Mouse (Mus musculus) heart, embryonic 13.5 days (tissue): ENCODE data around the gene Rln3. TPM values are rescaled to one million over a fixed set of nuclear protein-coding genes. Genes with fewer than 3 reads are reported as not detected.
A peak's percentile ranks its signal among the peaks of the same experiment; 100 is the strongest.

Experiments
- ATAC-seq: fragments of 200-750 bp; cut with Nextera tagmentation; 2 replicates; pipeline ENCODE4 v1.8.0; 2017; ENCODE audit warnings: moderate TSS enrichment; ENCODE audit not compliant: insufficient number of reproducible peaks, low FRiP score, low TSS enrichment; ENCODE audit errors: extremely low read depth
- H3K27ac ChIP-seq: fragments of 300-500 bp; sonication (generic); replicated peaks from 2 replicates; pipeline ENCODE4 v1.5.1; 2015; ENCODE audit warnings: moderate library complexity, mild to moderate bottlenecking, inconsistent platforms
- H3K27me3 ChIP-seq: fragments of 300-500 bp; sonication (generic); replicated peaks from 2 replicates; pipeline ENCODE4 v1.6.1; 2015; ENCODE audit warnings: mild to moderate bottlenecking, inconsistent platforms
- H3K36me3 ChIP-seq: fragments of 300-500 bp; sonication (generic); 2 replicates; pipeline ENCODE4 v1.6.1; 2015; ENCODE audit warnings: mild to moderate bottlenecking, inconsistent platforms
- H3K4me1 ChIP-seq: fragments of 300-500 bp; sonication (generic); 2 replicates; pipeline ENCODE4 v1.6.1; 2015; ENCODE audit warnings: inconsistent platforms
- H3K4me2 ChIP-seq: fragments of 300-500 bp; sonication (generic); 2 replicates; pipeline ENCODE4 v1.6.1; 2015; ENCODE audit warnings: inconsistent platforms, mild to moderate bottlenecking, moderate library complexity
- H3K4me3 ChIP-seq: fragments of 300-500 bp; sonication (generic); 2 replicates; pipeline ENCODE4 v1.5.1; 2015; ENCODE audit warnings: moderate library complexity, mild to moderate bottlenecking, inconsistent platforms
- H3K9ac ChIP-seq: fragments of 300-500 bp; sonication (generic); 2 replicates; pipeline ENCODE4 v1.6.1; 2015; ENCODE audit warnings: inconsistent platforms, mild to moderate bottlenecking, moderate library complexity
- H3K9me3 ChIP-seq: fragments of 300-500 bp; sonication (generic); 2 replicates; pipeline ENCODE4 v1.6.1; 2016; ENCODE audit warnings: inconsistent platforms
- WGBS: fragments of 180-500 bp; shearing (Covaris S2); methylation state at CpG from one replicate; pipeline ENCODE4 v1.1.7; 2015; ENCODE audit warnings: mixed read lengths; 5-methylcytosine and 5-hydroxymethylcytosine counted together
- polyA plus RNA-seq: library from polyadenylated mRNA; unstranded; fragments of >200 nt; fragmentation: Nextera tagmentation; extraction: Ambion mirVana; gene quantifications from 2 replicates; pipeline ENCODE4 v1.2.1, GENCODE M21; 2015

Gene Rln3
- polyA plus RNA-seq, 1 experiment from 2014 or later = not detected

DNA sequence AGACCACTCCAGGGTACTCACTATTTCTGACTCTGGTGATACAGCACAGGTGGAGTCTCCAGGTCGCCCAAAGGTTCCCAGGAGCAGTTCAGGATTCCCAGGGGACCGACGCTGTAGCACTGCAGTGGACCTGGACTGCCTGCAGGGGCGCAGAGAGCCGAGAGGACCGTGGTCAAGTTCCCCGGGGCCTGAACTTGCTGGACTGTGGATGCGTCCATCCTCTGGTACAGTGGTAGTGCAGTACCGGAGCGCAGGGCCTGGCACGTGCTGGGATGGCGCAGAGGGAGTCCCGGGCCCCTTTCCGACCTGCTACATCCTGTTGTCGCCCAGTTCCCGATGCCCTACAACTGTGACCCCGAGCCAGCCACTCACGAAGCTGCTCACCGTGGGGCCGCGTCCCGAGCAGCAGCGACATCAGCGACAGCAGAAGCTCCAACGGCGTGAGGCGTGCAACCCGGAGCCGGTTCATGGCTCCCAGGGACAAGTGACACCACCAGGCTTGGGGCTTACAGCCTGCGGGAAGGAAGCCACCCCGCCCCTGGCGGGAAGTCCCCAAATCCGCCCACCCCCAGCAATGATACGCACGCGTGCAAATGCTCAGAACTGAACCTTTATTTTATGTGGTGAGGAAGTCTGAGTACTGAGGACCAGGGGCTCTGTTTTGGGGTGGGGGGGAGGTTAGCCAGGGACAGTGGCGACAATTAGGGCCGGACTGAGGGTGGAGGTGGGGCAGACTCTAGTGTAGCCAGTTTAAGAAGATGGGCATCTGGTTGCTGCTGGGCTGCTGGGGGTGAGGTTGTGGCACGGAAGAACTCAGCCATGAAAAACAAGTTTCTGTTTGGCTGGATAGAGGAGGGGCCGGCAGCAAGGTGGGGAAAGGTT lies 2.5 kb downstream of the Rln3 start, which contains the start of gene Il27ra:
Gene Il27ra, minus strand, starts transcription at position 524 of the 882 bp plus-strand sequence.
- WGBS = 4% methylated on average over 40 of the region's 40 CpGs
- Histone ChIP-seq H3K4me2 (peak within 1 kb of the TSS; percentile 78), H3K27me3 (peaks cover 58% of the 10 kb centered on the region), H3K9ac (peak within 1 kb of the TSS; percentile 77), H3K4me3 (peak within 1 kb of the TSS; percentile 53), H3K36me3 (no peaks in the 10 kb centered on the region), H3K9me3 (peaks cover 4% of the 10 kb centered on the region; the same call in 1 of the 2 replicates), H3K27ac (no peak within 1 kb of the TSS), H3K4me1 (peaks cover 20% of the 10 kb centered on the region; the same call in 1 of the 2 replicates)
- peak; percentile 39; the same call in 1 of the 2 replicates for ATAC-seq

DNA sequence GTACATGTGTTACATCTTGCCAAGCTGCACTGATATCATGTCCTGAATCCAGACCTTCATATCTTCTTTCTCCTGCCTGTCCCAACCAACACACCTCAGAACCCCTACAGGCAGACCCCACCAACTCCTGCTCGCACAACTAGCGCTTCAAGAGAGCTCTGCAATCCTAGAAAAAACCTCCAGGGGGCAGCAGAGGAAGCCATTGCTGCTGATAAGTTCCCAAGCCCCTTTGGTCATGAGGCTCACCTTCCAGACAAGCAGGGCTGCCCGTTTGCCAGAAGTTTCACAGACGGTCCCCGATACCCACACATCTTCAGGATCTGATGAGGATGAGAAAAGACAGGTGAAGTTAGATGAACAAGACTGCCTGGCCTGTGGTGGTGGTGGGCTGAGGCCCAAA lies 5.8 kb downstream of the Rln3 start:
- no peak overlapping the region for H3K4me3 ChIP-seq
- H3K27ac ChIP-seq = no peak overlapping the region
- H3K9ac ChIP-seq = no peak overlapping the region
- 7% methylated on average over 5 of the region's 5 CpGs for WGBS
- peaks cover 57% of the 10 kb centered on the region for H3K27me3 ChIP-seq
- H3K4me2 ChIP-seq = no peak overlapping the region
- H3K4me1 ChIP-seq = peaks cover 15% of the 10 kb centered on the region; the same call in 1 of the 2 replicates
- H3K36me3 ChIP-seq = no peaks in the 10 kb centered on the region
- no peaks in the 10 kb centered on the region for H3K9me3 ChIP-seq
- no peak for ATAC-seq

DNA sequence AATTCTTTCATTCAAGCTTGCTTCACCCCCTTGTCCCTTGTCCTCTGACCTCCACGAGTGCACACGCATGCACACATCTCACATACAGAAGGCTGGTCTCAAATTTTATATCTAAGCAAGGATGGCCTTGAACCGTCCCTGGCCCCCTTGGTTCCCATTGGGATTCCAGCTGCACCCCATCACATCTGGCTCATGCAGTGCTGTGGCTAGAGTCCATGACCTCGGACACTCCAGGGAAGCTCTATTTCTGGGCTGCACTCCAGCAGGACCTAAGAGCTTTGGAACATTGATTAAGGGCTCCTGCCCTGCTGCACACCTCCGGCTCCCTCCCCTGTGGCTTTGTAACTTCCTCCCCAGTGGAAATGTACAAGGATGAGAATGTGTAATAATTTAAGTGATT lies 6.8 kb downstream of the Rln3 start:
- Histone ChIP-seq H3K9me3 (no peaks in the 10 kb centered on the region), H3K36me3 (no peaks in the 10 kb centered on the region), H3K9ac (no peak overlapping the region), H3K27ac (no peak overlapping the region), H3K4me1 (peaks cover 15% of the 10 kb centered on the region; the same call in 1 of the 2 replicates), H3K27me3 (peaks cover 47% of the 10 kb centered on the region), H3K4me2 (no peak overlapping the region), H3K4me3 (no peak overlapping the region)
- 58% methylated on average over 5 of the region's 5 CpGs for WGBS
- ATAC-seq = no peak

DNA sequence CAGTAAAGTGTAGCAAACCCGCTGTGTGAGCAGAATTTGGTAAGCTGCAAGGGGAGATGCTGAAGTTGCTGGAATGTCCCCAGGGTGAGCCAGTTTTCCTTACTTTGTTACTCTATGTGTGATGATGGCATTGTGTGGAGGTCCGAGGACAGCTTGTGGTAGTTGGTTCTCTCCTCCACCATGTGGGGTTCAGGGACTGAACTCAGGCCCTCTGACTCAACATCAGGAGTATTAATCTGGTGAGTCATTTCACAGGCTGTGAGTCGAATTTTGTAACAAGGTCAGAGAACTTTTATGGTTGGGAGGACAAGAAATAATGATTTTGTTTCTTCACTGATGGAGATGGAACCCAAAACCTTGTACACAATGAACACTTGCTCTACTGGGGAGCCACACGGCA lies 12.0 kb downstream of the Rln3 start:
- Histone ChIP-seq H3K27me3 (peaks cover 33% of the 10 kb centered on the region), H3K36me3 (peaks cover 15% of the 10 kb centered on the region), H3K9me3 (no peaks in the 10 kb centered on the region), H3K27ac (no peak overlapping the region), H3K4me2 (no peak overlapping the region), H3K9ac (no peak overlapping the region), H3K4me1 (no peaks in the 10 kb centered on the region), H3K4me3 (no peak overlapping the region)
- no peak for ATAC-seq
- 69% methylated on average over 4 of the region's 4 CpGs for WGBS

DNA sequence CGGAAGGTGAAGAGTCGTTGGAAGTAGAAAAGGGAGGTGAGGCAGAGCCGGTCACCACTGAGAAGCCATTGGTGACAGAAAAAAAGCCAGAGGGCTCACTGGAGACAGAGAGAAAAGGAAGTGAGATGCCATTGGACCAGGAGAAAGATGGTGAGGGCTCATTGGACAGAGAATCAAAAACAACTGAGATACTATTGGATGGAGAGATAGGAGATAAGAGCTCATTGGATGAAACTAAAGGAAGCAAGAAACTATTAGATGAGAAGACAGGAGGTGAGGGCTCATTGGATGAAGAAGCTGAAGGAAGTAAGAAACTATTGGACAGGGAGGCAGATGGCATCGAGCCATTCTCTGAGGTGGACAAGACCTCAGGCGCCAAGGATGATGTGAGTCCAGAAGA lies 15.5 kb downstream of the Rln3 start:
- WGBS = 76% methylated on average over 5 of the region's 5 CpGs
- no peak overlapping the region for H3K4me3 ChIP-seq
- no peak overlapping the region for H3K9ac ChIP-seq
- H3K9me3 ChIP-seq = no peaks in the 10 kb centered on the region
- H3K27ac ChIP-seq = no peak overlapping the region
- H3K27me3 ChIP-seq = peaks cover 45% of the 10 kb centered on the region
- H3K36me3 ChIP-seq = peaks cover 15% of the 10 kb centered on the region
- no peak for ATAC-seq
- peaks cover 14% of the 10 kb centered on the region for H3K4me1 ChIP-seq
- no peak overlapping the region for H3K4me2 ChIP-seq

DNA sequence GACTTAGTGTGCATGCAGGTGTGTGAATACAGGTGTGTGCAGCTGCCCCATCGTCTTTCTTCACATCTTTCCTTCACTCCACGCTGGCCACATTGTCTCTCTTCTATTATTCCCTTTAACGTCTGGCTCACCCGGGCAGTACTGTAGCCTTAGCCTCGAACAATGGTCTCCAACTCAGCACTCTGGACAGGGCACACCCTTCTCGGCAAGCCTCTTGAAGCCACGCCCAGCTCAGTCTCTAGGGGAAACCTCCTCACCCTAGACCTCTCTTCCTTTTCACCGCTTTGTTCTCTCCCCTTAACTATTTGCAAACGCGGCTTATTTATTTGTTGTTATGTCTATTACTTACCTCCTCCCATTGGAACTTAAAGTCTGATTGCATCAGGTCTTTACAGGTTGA lies 17.4 kb downstream of the Rln3 start:
- H3K9me3 ChIP-seq = no peaks in the 10 kb centered on the region
- H3K4me2 ChIP-seq = no peak overlapping the region
- peaks cover 15% of the 10 kb centered on the region for H3K36me3 ChIP-seq
- peaks cover 48% of the 10 kb centered on the region for H3K27me3 ChIP-seq
- H3K4me1 ChIP-seq = peaks cover 32% of the 10 kb centered on the region
- H3K4me3 ChIP-seq = no peak overlapping the region
- H3K9ac ChIP-seq = no peak overlapping the region
- 14% methylated on average over 10 of the region's 10 CpGs for WGBS
- no peak for ATAC-seq
- H3K27ac ChIP-seq = no peak overlapping the region

DNA sequence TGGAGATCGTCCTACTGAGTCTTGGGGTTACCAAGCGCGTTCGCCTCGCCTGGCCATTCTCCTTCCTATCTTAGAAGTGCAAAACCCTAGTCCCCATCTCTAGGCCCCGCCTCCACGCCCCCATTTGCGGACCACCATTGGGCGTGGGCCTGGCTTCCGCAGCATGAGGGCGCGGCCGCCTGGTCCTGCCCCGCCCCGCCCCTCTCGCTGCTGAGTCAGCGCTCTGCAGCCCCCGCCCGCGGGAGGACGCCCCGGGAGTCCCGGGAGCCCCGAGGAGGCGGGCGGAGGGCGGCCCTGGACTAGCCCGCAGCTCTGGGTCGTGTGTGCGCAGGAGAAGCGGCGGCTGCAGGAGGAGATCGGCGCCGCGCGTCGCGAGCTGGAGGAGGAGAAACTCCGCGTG lies 18.9 kb downstream of the Rln3 start:
- H3K27me3 ChIP-seq = peaks cover 63% of the 10 kb centered on the region
- H3K9ac ChIP-seq = peak overlapping the region; percentile 73
- no peaks in the 10 kb centered on the region for H3K9me3 ChIP-seq
- 1% methylated on average over 41 of the region's 41 CpGs for WGBS
- H3K4me2 ChIP-seq = peak overlapping the region; percentile 81
- peaks cover 5% of the 10 kb centered on the region; the same call in 1 of the 2 replicates for H3K36me3 ChIP-seq
- peak; percentile 25; the same call in 1 of the 2 replicates for ATAC-seq
- peaks cover 48% of the 10 kb centered on the region for H3K4me1 ChIP-seq
- H3K4me3 ChIP-seq = peak overlapping the region; percentile 56
- H3K27ac ChIP-seq = no peak overlapping the region

DNA sequence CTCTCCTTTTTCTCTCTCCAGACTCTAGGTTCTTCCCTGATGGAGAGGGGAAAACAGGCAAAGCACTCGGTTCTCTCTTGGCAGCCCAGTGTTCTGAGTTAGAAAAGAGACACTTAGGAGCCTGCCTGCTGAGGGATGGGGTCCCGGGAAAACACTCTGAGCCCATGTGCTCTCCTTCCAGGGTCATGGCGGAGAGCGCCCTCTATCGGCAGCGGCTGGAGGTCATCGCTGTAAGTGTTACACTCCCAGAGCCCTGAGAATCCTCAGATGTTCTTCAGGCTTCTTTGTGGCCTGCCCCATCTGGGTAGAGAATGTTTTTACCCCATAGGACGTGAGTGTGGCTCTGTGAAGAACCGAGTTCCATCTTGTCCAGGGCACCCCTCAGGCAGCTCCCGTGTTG lies 20.6 kb downstream of the Rln3 start:
- H3K36me3 ChIP-seq = no peaks in the 10 kb centered on the region

DNA sequence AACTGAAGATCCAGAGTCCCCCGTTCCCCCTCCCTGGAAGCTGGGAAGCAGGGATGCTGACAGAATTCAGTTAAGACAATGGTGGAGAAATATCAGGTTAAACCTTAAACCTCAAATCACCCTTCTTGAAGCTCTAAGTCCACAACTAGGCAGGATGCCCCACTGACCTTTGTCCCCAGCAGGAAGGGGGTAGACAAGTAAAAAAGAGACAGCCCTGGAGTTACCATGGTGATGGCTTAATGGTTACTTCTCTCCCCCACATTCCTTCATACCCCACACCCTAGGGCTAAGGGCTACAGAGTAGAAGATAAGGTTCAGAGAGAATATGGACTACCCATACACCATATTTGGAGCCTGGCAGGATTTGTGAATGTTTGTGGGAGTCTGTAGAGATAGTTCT lies 21.2 kb downstream of the Rln3 start:
- Histone ChIP-seq H3K27me3 (peaks cover 74% of the 10 kb centered on the region), H3K4me1 (peaks cover 50% of the 10 kb centered on the region), H3K9me3 (no peaks in the 10 kb centered on the region), H3K36me3 (no peaks in the 10 kb centered on the region), H3K27ac (peak overlapping the region; percentile 80), H3K4me3 (no peak overlapping the region), H3K9ac (no peak overlapping the region), H3K4me2 (peak overlapping the region; percentile 43)
- ATAC-seq = no peak
- 40% methylated on average over 1 of the region's 1 CpGs for WGBS

More for the DNA sequence above, 20.6 kb downstream of the Rln3 start:
- Histone ChIP-seq H3K4me1 (peaks cover 50% of the 10 kb centered on the region), H3K4me2 (no peak overlapping the region), H3K9ac (no peak overlapping the region), H3K4me3 (no peak overlapping the region), H3K27ac (no peak overlapping the region; the same call in 1 of the 2 replicates), H3K9me3 (no peaks in the 10 kb centered on the region), H3K27me3 (peaks cover 75% of the 10 kb centered on the region)
- 14% methylated on average over 10 of the region's 10 CpGs for WGBS
- ATAC-seq = no peak

DNA sequence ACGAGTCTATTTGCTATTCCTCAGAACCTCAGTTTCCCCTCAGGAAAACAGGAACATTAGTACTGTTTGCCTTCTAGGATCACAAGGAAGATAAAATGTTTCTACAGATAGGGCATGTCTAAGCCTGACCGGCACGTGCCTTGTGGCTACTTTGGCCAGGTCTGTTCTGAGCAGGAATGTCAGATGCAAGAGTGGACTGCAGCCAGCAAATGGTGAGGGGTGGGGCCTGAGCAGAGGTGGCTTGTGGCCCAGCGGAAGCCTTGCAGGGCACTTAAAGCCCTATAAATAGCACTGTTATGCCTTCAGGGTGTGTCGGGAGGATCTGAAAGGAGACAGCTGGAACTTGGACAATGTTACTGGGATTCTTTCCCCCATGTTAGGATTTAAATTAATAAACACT lies 21.7 kb downstream of the Rln3 start:
- Histone ChIP-seq H3K9ac (no peak overlapping the region), H3K27ac (peak overlapping the region; percentile 80), H3K4me2 (peak overlapping the region; percentile 43), H3K9me3 (no peaks in the 10 kb centered on the region), H3K4me3 (no peak overlapping the region), H3K36me3 (no peaks in the 10 kb centered on the region), H3K4me1 (peaks cover 50% of the 10 kb centered on the region), H3K27me3 (peaks cover 72% of the 10 kb centered on the region)
- peak; percentile 41; the same call in 1 of the 2 replicates for ATAC-seq
- 9% methylated on average over 5 of the region's 5 CpGs for WGBS

DNA sequence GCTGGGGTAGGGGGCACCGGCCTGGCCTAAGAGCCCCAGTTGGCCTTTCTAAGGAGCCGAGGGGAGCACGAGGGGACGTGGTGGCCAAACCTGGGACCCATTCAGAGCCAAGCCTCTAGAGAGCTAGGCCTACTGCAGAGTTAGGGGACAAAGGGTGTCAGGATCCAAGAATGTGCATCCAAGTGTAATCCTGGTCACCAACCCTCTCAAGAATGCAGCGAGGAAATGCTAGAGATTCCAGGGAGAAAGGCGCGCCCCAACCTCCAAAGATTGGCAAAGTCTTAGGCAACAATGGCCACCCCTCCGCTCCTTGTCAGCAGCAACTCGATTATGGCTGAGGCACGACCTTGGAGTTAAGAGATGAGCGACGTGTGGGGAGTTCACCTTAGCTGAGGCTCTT lies 23.2 kb downstream of the Rln3 start:
- no peaks in the 10 kb centered on the region for H3K9me3 ChIP-seq
- peaks cover 50% of the 10 kb centered on the region for H3K4me1 ChIP-seq
- H3K4me2 ChIP-seq = peak overlapping the region; percentile 48
- WGBS = 35% methylated on average over 11 of the region's 12 CpGs
- H3K27me3 ChIP-seq = peaks cover 62% of the 10 kb centered on the region
- 0 out of 2 replicates have a peak overlapping the region, but pooled peaks have one; percentile 0 for H3K4me3 ChIP-seq
- H3K36me3 ChIP-seq = no peaks in the 10 kb centered on the region
- no peak for ATAC-seq
- H3K27ac ChIP-seq = no peak overlapping the region
- 0 out of 2 replicates have a peak overlapping the region, but pooled peaks have one; percentile 30 for H3K9ac ChIP-seq
